Mouse (Mus musculus) monocyte, adult 5-6 weeks (primary cell): Measurements from ENCODE around the gene Olfr201. TPM values are rescaled to one million over a fixed set of nuclear protein-coding genes. Genes with fewer than 3 reads are reported as not detected.
"Not testable (repeated sequence)": the region's sequence is repeated elsewhere in the genome, so short reads cannot be mapped to it uniquely, and the experiment has no call there.

Source experiments
- ATAC-seq: fragments of 153-309, 156-312 bp; replicated peaks from 2 replicates; pipeline ENCODE4 v1.8.0; 2017; ENCODE audit warnings: mild to moderate bottlenecking; ENCODE audit not compliant: low TSS enrichment, insufficient number of reproducible peaks, severe bottlenecking, poor library complexity, low FRiP score
- total RNA-seq: library from RNA; stranded (forward); fragments of 200-1000, 200-491, 200-594 nt; gene quantifications from 3 replicates; pipeline ENCODE4 v1.2.3, GENCODE M21; 2017

Gene Olfr201
- not detected in 3 replicates for total RNA-seq

DNA sequence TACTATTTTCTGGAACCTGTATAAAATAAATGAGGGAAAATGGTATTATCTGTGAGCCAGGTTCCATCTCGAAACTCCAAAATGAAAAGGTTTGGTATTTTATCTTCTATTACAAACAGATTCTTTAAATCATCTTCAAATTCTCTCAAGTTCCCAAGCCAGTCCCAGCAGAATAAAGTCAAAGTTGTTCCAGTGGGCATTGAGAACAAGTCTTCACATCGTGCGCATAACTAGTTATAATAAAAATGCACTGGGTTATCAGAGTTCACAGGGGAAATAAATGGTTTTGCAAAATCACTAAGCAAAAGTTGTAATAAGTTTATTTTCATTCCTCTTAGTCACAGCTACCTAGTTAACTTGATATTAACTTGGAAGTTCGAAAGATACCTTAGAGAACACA lies at the start of gene Olfr201:
Gene Olfr201, minus strand, starts transcription at position 101 of the 400 bp plus-strand sequence.
- ATAC-seq = not testable (repeated sequence)

DNA sequence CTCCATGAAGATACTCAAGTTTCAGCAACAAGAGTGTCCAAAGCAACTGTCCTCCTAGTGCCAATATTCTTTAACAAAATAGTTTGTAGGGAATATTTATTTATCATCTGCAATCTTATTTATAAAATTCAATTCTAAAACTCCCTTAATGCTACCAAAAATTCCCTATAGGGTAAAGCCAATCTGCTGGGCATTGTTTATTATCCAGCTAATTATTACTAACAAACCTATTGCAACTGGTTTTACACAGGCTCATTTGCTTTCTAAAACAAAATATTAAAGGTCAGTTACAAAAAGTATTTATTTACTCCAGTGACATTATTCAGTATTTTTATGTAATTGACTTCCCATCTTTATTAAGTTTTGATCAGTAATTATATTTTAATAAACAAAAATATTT lies 45.7 kb upstream of the Olfr201 start, which contains the start of gene Olfr204:
Gene Olfr204, minus strand, starts transcription at position 101 of the 400 bp plus-strand sequence.
- no peak for ATAC-seq

DNA sequence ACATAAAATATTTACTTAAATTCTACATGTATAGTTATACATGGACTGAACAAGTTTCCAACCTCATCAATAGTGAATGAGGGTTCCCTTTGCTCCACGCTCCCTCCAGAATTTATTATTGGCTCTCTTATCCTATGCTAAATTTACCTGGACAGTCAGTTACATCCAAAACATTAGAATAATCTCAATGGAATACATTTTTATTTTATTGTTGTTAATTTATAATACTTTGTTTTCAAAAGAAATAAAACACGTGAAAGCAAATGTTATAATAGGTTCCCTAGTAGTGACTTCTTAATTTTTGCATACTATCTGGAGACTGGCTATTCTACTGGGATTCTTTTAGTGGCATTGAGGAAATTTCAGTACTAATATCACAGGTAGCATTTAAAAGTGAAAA lies 26.1 kb upstream of the Olfr201 start, which contains the start of gene Olfr203:
Gene Olfr203, plus strand, starts transcription at position 301 of the 400 bp plus-strand sequence.
- ATAC-seq = no peak

DNA sequence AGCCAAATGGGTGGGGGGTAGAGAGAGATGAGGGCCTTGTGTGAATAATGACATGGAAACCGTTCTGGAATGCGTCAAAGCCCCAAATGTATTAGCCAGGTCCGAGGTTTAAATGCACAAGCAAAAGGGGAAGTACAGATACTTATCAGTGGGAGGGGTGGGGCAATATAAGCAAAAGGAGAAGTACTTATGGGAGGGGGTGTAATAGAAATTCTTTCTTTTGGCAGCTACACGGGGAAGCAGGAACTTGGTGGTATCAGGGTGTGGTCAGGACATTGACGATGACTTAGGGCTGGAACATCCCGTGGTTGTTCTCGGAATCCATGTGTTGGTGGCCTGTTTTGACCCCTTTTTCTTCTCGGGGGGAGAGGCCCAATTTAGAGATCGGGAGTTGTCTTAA lies 15.1 kb upstream of the Olfr201 start:
- not testable (repeated sequence) for ATAC-seq

DNA sequence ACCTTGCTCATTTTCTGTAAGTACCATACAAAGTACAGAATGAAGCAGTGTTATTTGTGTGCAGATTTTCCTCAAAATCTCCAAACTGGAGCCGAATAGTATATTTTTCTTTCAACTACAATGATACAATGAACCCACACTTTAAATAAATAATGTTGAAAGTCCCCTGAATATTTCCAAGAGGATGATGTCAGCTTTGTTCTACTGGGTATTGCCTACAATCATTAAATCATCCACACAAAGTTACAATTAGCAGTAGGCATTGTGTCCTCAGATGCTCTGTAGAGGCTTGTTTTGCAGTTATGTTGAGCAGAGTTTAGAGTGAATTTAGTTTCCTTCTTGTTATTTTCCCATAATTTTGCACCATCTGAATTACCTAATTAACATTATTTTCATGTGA lies 14.3 kb upstream of the Olfr201 start, which contains the start of gene Olfr202:
Gene Olfr202, minus strand, starts transcription at position 101 of the 400 bp plus-strand sequence.
- ATAC-seq = no peak

DNA sequence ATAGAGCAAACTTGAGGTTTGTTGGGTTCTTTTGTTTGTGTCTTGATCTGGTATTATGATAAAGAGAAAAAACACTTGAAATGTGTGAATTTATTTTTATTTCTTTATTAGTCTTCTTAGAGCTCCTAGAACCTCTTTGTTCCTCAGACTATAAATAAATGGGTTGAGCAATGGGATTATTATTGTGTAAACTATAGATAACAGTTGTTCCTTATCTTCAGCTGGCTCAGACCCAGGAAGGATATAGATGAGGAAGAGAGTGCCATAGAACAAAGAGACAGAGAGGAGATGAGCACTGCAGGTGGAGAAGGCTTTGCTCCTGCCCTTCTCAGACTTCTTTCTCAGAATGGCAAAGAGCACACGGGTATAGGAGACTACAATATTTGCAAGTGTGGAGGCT lies 11.0 kb upstream of the Olfr201 start:
- ATAC-seq = no peak

DNA sequence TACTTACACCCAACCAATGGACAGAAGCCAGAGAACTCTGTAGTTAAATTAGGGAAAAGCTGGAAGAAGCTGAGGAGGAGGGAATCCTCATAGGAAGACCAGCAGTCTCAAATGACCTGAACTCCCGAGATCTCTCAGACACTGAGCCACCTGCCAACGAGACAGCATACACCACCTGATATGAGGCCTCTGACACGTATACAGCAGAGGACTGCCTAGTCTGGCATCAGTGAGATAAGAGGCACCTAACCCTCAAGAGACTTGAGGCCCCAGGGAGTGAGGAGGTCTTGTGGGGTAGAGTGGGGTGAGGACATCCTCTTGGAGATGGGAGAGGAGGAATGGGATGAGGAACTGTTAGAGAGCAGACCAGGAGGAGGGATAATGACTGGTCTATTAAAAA lies 8.1 kb upstream of the Olfr201 start:
- ATAC-seq = no peak

DNA sequence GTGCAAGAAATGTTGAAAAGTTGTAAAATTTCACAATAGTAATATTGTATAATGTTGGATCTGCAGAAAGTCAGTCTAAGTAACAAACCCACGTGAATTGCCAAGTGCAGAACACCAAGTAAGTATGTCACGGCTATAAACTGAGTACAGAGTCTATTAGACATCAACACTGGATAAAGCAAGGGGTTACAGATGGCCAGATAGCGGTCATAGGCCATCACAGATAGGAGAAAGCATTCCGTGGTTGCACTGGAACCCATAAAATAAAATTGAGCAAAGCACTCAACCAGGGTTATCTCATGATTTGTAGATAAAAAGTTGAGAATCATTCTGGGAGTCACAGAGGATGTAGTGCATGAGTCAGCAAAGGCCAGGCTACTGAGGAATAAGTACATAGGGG lies 3.3 kb downstream of the Olfr201 start:
- ATAC-seq = not testable (repeated sequence)

DNA sequence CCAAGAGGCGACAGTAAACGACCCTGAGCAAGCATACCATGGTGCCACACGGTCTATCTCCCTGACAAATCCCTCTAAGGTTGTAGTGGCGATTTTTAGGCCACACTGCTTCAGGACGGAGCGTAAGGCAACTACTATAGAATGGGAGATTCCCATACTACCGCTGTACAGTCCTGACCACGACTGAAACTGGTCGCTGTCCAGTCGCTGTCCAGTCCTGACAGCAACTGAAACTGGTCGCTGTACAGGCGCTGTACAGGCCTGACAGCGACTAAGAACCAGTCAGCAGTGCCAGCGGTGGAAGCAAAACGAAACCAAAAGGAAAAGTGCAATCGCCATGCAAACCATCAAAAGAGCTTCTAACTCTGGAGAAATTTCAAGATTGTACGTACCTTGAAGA lies 22.7 kb downstream of the Olfr201 start:
- no peak for ATAC-seq

DNA sequence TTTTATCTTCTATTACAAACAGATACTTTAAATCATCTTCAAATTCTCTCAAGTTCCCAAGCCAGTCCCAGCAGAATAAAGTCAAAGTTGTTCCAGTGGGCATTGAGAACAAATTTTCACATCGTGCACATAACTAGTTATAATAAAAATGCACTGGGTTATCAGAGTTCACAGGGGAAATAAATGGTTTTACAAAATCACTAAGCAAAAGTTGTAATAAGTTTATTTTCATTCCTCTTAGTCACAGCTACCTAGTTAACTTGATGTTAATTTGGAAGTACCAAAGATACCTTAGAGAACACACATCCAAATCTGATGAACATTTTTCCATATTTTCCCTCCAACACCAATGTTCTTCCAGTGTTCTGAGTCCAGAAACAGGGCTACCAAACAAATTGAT lies 52.8 kb downstream of the Olfr201 start, which contains the start of gene Olfr199:
Gene Olfr199, minus strand, starts transcription at position 101 of the 400 bp plus-strand sequence.
- not testable (repeated sequence) for ATAC-seq

DNA sequence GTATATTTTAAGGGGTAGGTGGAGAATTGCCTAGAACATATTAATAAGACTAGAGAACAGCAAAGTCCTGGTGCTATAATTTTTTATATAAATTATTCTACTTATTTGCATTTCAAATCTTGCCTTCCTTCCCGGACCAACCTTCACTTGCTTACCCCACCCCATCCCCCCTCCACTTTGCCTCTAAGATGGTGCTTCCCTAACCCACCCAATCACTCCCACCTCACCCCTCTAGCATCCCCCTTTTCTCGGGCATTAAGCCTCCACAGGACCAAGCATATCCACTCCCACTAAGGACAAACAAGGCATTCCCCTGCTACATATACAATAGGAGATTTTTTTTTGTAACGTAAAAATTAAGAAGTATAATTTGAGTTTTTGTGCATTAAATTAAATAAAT lies 54.6 kb downstream of the Olfr201 start:
- not testable (repeated sequence) for ATAC-seq

Other genes starting within 250 kb of the Olfr201 start
- gene Olfr186, start 242.3 kb downstream of the Olfr201 start, total RNA-seq = not detected in 3 replicates
- not detected in 3 replicates for gene Olfr187, start 232.9 kb downstream of the Olfr201 start, total RNA-seq
- under 0.01 to 0.32 TPM in 2 of 3 replicates, not detected in the other for gene Olfr190, start 194.6 kb downstream of the Olfr201 start, total RNA-seq
- not detected in 3 replicates for gene Olfr191, start 182.8 kb downstream of the Olfr201 start, total RNA-seq
- gene Olfr193, start 160.8 kb downstream of the Olfr201 start, total RNA-seq = not detected in 3 replicates
- not detected in 3 replicates for gene Olfr194, start 151.6 kb downstream of the Olfr201 start, total RNA-seq
- gene Olfr195, start 125.6 kb downstream of the Olfr201 start, total RNA-seq = not detected in 3 replicates
- not detected in 3 replicates for gene Olfr196, start 102.2 kb downstream of the Olfr201 start, total RNA-seq
- not detected in 3 replicates for gene Olfr198, start 69.1 kb downstream of the Olfr201 start, total RNA-seq
- not detected in 3 replicates for gene Olfr199, start 52.9 kb downstream of the Olfr201 start, total RNA-seq
- not detected in 3 replicates for gene Olfr202, start 14.2 kb upstream of the Olfr201 start, total RNA-seq
- gene Olfr203, start 26.2 kb upstream of the Olfr201 start, total RNA-seq = not detected in 3 replicates
- gene Olfr204, start 45.6 kb upstream of the Olfr201 start, total RNA-seq = not detected in 3 replicates
- gene Olfr205, start 58.5 kb upstream of the Olfr201 start, total RNA-seq = not detected in 3 replicates
- not detected in 3 replicates for gene Olfr206, start 76.6 kb upstream of the Olfr201 start, total RNA-seq
- gene Olfr209, start 91.4 kb upstream of the Olfr201 start, total RNA-seq = not detected in 3 replicates
- not detected in 3 replicates for gene Gabrr3, start 134.7 kb upstream of the Olfr201 start, total RNA-seq
- 46.0 to 76.4 TPM (median 67.2 TPM) in 3 replicates for gene Riox2, start 199.1 kb upstream of the Olfr201 start, total RNA-seq